Mouse (Mus musculus) lung, embryonic 14.5 days (tissue): ENCODE measurements around the gene Rbm6. TPM values are rescaled to one million over a fixed set of nuclear protein-coding genes. Genes with fewer than 3 reads are reported as not detected.
A peak's percentile ranks its signal among the peaks of the same experiment; 100 is the strongest.

ENCODE experiments used
- ATAC-seq: fragments of 200-750 bp; cut with Nextera tagmentation; 2 replicates; pipeline ENCODE4 v1.8.0; 2017; ENCODE audit warnings: mild to moderate bottlenecking, moderate TSS enrichment, moderate library complexity; ENCODE audit not compliant: insufficient read depth
- DNase-seq: peaks from one replicate; pipeline ENCODE4 v3.0.0-alpha.2; 2015
- H3K27ac ChIP-seq: fragments of 300-500 bp; sonication (generic); 2 replicates; pipeline ENCODE4 v1.5.1; 2014; ENCODE audit warnings: low read depth, mild to moderate bottlenecking, moderate library complexity
- H3K27me3 ChIP-seq: fragments of 300-500 bp; sonication (generic); 2 replicates; pipeline ENCODE4 v1.6.1; 2014; ENCODE audit warnings: low read length, control low read depth; ENCODE audit not compliant: insufficient read depth
- H3K36me3 ChIP-seq: fragments of 300-500 bp; sonication (generic); 2 replicates; pipeline ENCODE4 v1.6.1; 2014; ENCODE audit warnings: control low read depth; ENCODE audit not compliant: insufficient read depth
- H3K4me1 ChIP-seq: fragments of 300-500 bp; sonication (generic); 2 replicates; pipeline ENCODE4 v1.6.1; 2014; ENCODE audit warnings: antibody characterized with exemption, control low read depth; ENCODE audit not compliant: insufficient read depth
- H3K4me2 ChIP-seq: fragments of 300-500 bp; sonication (generic); 2 replicates; pipeline ENCODE4 v1.6.1; 2014; ENCODE audit warnings: mild to moderate bottlenecking
- H3K4me3 ChIP-seq: fragments of 300-500 bp; sonication (generic); 2 replicates; pipeline ENCODE4 v1.5.1; 2014; ENCODE audit warnings: low read depth, low read length
- H3K9ac ChIP-seq: fragments of 300-500 bp; sonication (generic); 2 replicates; pipeline ENCODE4 v1.6.1; 2014
- H3K9me3 ChIP-seq: fragments of 300-500 bp; sonication (generic); 2 replicates; pipeline ENCODE4 v1.6.1; 2016; ENCODE audit warnings: low read depth, low read length, control low read depth
- CTCF ChIP-seq: IDR thresholded peaks from 2 replicates; pipeline ENCODE4 v1.5.1; 2016; ENCODE audit warnings: antibody characterized with exemption, low read depth
- WGBS: fragments of 180-500 bp; shearing (Covaris S2); extraction: QIAGEN DNeasy Blood & Tissue Kit; methylation state at CpG from one replicate; pipeline ENCODE4 v1.1.7; 2014; 5-methylcytosine and 5-hydroxymethylcytosine counted together
- polyA plus RNA-seq: library from polyadenylated mRNA; unstranded; fragments of >200 nt; fragmentation: Nextera tagmentation; extraction: Ambion mirVana; gene quantifications from 2 replicates; pipeline ENCODE4 v1.2.1, GENCODE M21; 2014

Rbm6 gene
- polyA plus RNA-seq, 1 experiment from 2014 or later = 73.2 TPM

DNA sequence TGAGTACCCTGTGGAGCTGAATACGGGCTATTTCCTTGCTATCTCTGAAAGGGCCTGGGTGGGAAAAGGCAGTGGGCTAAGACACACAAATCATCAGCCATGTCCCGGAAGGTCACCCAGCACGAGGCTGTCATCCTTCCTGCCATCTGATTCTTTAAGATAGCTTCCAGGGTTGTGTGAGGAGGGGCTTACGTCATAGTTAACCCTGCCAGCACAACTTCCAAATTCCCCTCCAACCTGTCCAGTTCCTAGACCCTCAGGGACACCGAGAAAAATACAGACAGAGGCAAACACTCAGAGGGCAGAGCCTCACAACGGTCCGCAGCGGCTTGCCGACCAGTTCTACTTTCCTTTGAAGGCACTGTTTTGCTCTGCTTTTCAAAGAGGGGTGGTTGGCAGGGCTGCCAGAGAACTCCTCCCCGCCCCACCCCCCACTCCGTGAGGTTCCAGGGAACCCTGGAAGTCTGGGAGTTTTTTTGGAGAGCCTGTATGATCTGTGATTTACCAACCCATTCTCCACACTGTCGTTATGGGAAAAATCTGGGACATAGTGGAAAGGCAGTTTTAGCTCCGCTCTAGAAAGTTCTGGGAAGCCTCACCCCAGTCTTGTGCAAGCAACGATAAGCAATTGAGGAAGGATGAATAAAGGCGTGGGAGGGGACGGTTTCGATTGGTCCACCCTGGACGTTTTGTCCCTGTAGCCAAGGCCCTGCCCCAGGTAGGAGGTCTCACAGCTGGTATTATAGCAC lies 35.5 kb upstream of the Rbm6 start:
- TF ChIP-seq CTCF = no peak
- no peak overlapping the region; the same call in 1 of the 2 replicates for H3K27ac ChIP-seq
- H3K4me3 ChIP-seq = peak overlapping the region; percentile 36
- WGBS = 32% methylated on average over 18 of the region's 18 CpGs
- DNase-seq (no peak), ATAC-seq (no peak)
- H3K9me3 ChIP-seq = no peaks in the 10 kb centered on the region
- peaks cover 24% of the 10 kb centered on the region for H3K4me1 ChIP-seq
- peak overlapping the region; percentile 67 for H3K4me2 ChIP-seq
- H3K9ac ChIP-seq = peak overlapping the region; percentile 34
- no peaks in the 10 kb centered on the region for H3K36me3 ChIP-seq
- no peaks in the 10 kb centered on the region for H3K27me3 ChIP-seq

DNA sequence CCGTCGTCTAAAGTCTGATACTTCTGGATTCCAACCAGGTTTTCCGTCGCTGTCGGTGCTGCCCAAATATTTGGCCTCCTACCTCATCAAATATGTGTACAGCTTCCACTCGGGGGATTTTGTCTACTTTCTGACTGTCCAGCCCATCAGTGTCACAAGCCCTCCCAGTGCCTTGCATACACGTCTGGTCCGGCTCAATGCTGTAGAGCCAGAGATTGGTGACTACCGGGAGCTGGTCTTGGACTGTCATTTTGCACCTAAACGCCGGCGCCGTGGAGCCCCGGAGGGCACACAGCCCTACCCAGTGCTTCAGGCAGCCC lies 34.7 kb upstream of the Rbm6 start:
- TF ChIP-seq CTCF = no peak
- WGBS = 60% methylated on average over 14 of the region's 14 CpGs
- Histone ChIP-seq H3K9ac (peak overlapping the region; percentile 62; the same call in 1 of the 2 replicates), H3K4me2 (peak overlapping the region; percentile 67), H3K36me3 (no peaks in the 10 kb centered on the region), H3K9me3 (no peaks in the 10 kb centered on the region), H3K4me1 (peaks cover 24% of the 10 kb centered on the region), H3K4me3 (peak overlapping the region; percentile 36), H3K27me3 (no peaks in the 10 kb centered on the region), H3K27ac (no peak overlapping the region)
- no peak for ATAC-seq
- DNase-seq = peak; percentile 24

DNA sequence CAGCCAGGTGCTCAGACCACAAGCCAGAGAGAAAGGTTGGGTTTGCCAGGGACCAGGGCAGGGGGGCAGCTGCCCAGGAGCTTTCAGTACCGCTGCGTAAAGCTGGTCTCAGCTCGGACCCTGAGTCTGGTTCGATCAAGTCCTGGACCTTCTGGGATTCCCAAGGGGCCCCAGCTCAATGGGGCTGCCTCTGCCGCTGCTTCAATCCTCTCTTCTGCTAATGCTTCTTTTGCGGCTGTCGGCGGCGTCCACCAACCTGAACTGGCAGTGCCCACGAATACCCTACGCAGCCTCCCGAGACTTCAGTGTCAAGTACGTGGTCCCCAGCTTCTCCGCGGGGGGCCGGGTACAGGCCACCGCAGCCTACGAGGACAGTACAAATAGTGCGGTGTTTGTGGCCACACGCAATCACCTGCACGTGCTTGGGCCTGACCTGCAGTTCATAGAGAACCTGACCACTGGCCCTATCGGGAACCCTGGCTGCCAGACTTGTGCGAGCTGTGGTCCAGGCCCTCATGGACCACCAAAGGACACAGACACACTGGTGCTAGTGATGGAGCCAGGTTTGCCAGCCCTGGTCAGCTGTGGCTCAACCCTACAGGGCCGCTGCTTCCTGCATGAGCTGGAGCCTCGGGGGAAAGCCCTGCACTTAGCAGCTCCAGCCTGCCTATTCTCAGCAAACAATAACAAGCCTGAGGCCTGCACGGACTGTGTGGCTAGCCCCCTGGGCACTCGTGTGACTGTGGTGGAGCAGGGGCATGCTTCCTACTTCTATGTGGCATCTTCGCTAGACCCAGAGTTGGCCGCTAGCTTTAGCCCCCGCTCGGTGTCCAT lies 34.1 kb upstream of the Rbm6 start:
- H3K9me3 ChIP-seq = no peaks in the 10 kb centered on the region
- H3K36me3 ChIP-seq = no peaks in the 10 kb centered on the region
- peak; percentile 32 for DNase-seq
- H3K4me3 ChIP-seq = peak overlapping the region; percentile 36
- WGBS = 42% methylated on average over 31 of the region's 31 CpGs
- peak overlapping the region; percentile 67 for H3K4me2 ChIP-seq
- no peak overlapping the region; the same call in 1 of the 2 replicates for H3K27ac ChIP-seq
- peaks cover 24% of the 10 kb centered on the region for H3K4me1 ChIP-seq
- ATAC-seq = no peak
- 0 out of 2 replicates have a peak, but pooled peaks have one; percentile 8 for TF ChIP-seq CTCF
- peak overlapping the region; percentile 62 for H3K9ac ChIP-seq
- H3K27me3 ChIP-seq = no peaks in the 10 kb centered on the region

DNA sequence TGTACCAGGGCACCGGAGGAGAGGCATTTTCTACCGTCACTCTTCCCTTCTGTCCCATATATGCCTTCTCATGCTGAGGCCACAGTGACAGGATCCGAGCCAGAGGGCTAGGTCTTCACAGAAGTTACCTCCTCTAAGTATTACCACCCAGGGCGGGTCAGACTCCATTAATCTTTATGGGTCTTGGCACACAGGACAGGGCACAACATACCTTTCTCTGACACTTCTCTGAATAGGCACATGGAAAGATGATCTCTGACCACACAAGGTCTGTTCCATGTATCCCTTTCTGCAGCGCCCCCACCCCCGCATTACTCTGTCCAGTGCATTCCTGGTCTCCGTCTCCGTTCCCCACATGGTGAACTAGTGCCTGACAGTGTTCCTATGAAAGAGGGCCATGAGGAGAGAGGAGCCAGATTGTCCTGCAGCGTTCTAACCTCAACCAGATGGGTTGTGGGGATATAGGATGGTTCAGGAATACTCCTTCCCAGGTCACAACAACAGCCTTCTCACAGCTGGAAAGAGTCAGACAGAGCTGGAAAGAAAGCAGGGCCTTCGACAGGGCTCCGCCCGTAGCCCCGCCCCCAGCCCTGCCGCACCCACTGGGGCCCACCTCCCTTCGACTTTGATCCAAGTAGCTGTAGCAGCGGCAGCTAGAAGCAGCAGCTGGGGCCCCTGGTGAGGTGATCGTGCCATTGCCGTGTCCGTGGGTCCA lies 33.4 kb upstream of the Rbm6 start, which contains the start of gene Mst1r:
Gene Mst1r (plus strand): TSS at position 622 of the 715 bp plus-strand sequence.
- TF ChIP-seq CTCF = no peak
- ATAC-seq = peak; percentile 83
- H3K9me3 ChIP-seq = no peaks in the 10 kb centered on the region
- WGBS = 16% methylated on average over 19 of the region's 19 CpGs
- peak within 1 kb of the TSS; percentile 67 for H3K4me2 ChIP-seq
- H3K36me3 ChIP-seq = no peaks in the 10 kb centered on the region
- peak within 1 kb of the TSS; percentile 36 for H3K4me3 ChIP-seq
- H3K9ac ChIP-seq = peak within 1 kb of the TSS; percentile 62
- H3K4me1 ChIP-seq = peaks cover 24% of the 10 kb centered on the region
- no peaks in the 10 kb centered on the region for H3K27me3 ChIP-seq
- DNase-seq = peak; percentile 87
- peak within 1 kb of the TSS; percentile 58; the same call in 1 of the 2 replicates for H3K27ac ChIP-seq

DNA sequence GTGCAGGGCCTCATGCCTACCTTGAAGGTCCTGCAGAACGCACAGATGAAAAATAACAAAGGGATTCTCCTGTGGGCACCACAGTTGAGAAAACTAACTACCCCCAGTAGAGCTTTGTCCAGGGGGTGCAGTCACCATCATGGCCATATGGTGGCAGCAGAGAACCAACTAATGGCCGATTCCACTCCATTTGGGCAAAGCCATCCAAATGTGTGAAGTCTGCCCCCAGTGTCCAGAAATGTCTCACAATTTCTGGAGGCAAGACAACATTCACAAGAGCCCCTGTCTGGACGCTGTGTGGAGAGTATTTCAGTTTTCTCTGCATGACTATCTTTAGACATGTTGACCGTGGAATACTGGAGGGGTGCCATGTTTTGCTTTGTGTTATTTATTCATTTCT lies 31.7 kb upstream of the Rbm6 start:
- Histone ChIP-seq H3K4me1 (peaks cover 21% of the 10 kb centered on the region), H3K4me3 (no peak overlapping the region), H3K4me2 (no peak overlapping the region), H3K36me3 (no peaks in the 10 kb centered on the region), H3K27ac (0 out of 2 replicates have a peak overlapping the region, but pooled peaks have one; percentile 10), H3K9ac (no peak overlapping the region), H3K27me3 (peaks cover 10% of the 10 kb centered on the region; the same call in 1 of the 2 replicates), H3K9me3 (no peaks in the 10 kb centered on the region)
- DNase-seq (peak; percentile 97), ATAC-seq (peak; percentile 33)
- WGBS = 1% methylated on average over 4 of the region's 4 CpGs
- TF ChIP-seq CTCF = peak; percentile 98

DNA sequence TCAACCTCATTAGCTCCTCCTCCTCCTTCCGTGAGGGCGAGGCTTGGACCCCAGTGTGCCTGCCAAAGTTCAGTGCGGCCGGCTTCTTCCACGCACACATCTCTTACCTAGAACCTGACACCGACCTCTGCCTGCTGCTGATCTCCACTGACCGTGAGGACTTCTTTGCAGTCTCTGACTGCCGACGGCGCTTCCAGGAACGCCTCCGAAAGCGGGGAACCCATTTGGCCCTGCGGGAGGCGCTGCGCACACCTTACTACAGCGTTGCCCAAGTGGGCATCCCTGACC lies 28.5 kb upstream of the Rbm6 start:
- H3K27ac ChIP-seq = no peak overlapping the region
- peaks cover 10% of the 10 kb centered on the region; the same call in 1 of the 2 replicates for H3K27me3 ChIP-seq
- peak overlapping the region; percentile 19 for H3K4me3 ChIP-seq
- 0 out of 2 replicates have a peak, but pooled peaks cover 3% of the 10 kb centered on the region for H3K36me3 ChIP-seq
- no peak for TF ChIP-seq CTCF
- WGBS = 18% methylated on average over 17 of the region's 17 CpGs
- ATAC-seq = no peak
- DNase-seq = no peak
- H3K4me1 ChIP-seq = peaks cover 6% of the 10 kb centered on the region
- H3K4me2 ChIP-seq = peak overlapping the region; percentile 61
- no peak overlapping the region for H3K9ac ChIP-seq
- H3K9me3 ChIP-seq = no peaks in the 10 kb centered on the region
